Mouse (Mus musculus) limb, embryonic 13.5 days (tissue): ENCODE measurements at regions not wholly inside any gene's neighbourhood (a gene's known extent, or its start where the extent isn't known, plus 50 kb on each side); places are given as distances from the start of the nearest gene placed in this dataset.

ENCODE experiments used
- ATAC-seq: fragments of 200-750 bp; cut with Nextera tagmentation; 2 replicates; pipeline ENCODE4 v1.8.0; 2017; ENCODE audit warnings: low read depth, moderate number of reproducible peaks, moderate TSS enrichment; ENCODE audit not compliant: low FRiP score
- H3K27ac ChIP-seq: fragments of 300-500 bp; sonication (generic); 2 replicates; pipeline ENCODE4 v1.5.1; 2015; ENCODE audit warnings: inconsistent platforms, mild to moderate bottlenecking, moderate library complexity
- H3K27me3 ChIP-seq: fragments of 300-500 bp; sonication (generic); 2 replicates; pipeline ENCODE4 v1.6.1; 2015; ENCODE audit warnings: mild to moderate bottlenecking, inconsistent platforms
- H3K36me3 ChIP-seq: fragments of 300-500 bp; sonication (generic); 2 replicates; pipeline ENCODE4 v1.6.1; 2015; ENCODE audit warnings: inconsistent platforms, mild to moderate bottlenecking, moderate library complexity
- H3K4me1 ChIP-seq: fragments of 300-500 bp; sonication (generic); 2 replicates; pipeline ENCODE4 v1.6.1; 2015; ENCODE audit warnings: inconsistent platforms
- H3K4me2 ChIP-seq: fragments of 300-500 bp; sonication (generic); replicated peaks from 2 replicates; pipeline ENCODE4 v1.6.1; 2015; ENCODE audit warnings: inconsistent platforms, mild to moderate bottlenecking, moderate library complexity
- H3K4me3 ChIP-seq: fragments of 300-500 bp; sonication (generic); 2 replicates; pipeline ENCODE4 v1.5.1; 2015; ENCODE audit warnings: moderate library complexity, mild to moderate bottlenecking, inconsistent platforms
- H3K9ac ChIP-seq: fragments of 300-500 bp; sonication (generic); 2 replicates; pipeline ENCODE4 v1.6.1; 2015; ENCODE audit warnings: mild to moderate bottlenecking, inconsistent platforms
- H3K9me3 ChIP-seq: fragments of 300-500 bp; sonication (generic); 2 replicates; pipeline ENCODE4 v1.6.1; 2016; ENCODE audit warnings: inconsistent platforms
- WGBS: fragments of 180-500 bp; shearing (Covaris S2); methylation state at CpG from one replicate; pipeline ENCODE4 v1.1.7; 2015; 5-methylcytosine and 5-hydroxymethylcytosine counted together

DNA sequence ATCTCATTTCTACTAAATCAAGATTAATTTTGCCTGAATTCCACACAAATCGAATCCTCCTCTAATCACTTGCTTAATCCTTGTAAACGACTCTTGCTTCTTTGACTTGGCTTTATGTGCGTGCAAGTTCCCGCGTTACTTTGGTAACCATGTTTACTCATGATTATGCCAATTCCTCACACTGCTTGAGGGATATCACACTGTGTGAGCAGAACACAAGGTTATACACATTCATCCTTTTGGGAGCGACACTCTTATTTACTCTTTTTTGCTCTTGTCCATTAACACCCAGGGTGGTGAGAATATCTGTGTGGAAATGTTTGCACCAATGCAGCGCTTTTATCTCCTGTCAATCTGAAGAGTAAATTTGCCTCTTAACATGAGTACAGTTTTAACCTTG is 310.0 kb downstream of the Ipmk start:
- WGBS = 90% methylated on average over 7 of the region's 7 CpGs
- no peaks in the 10 kb centered on the region for H3K27me3 ChIP-seq
- no peak overlapping the region for H3K4me3 ChIP-seq
- no peaks in the 10 kb centered on the region for H3K36me3 ChIP-seq
- ATAC-seq = no peak
- H3K4me2 ChIP-seq = no peak overlapping the region
- no peaks in the 10 kb centered on the region for H3K9me3 ChIP-seq
- H3K9ac ChIP-seq = no peak overlapping the region
- no peaks in the 10 kb centered on the region for H3K4me1 ChIP-seq
- no peak overlapping the region for H3K27ac ChIP-seq

DNA sequence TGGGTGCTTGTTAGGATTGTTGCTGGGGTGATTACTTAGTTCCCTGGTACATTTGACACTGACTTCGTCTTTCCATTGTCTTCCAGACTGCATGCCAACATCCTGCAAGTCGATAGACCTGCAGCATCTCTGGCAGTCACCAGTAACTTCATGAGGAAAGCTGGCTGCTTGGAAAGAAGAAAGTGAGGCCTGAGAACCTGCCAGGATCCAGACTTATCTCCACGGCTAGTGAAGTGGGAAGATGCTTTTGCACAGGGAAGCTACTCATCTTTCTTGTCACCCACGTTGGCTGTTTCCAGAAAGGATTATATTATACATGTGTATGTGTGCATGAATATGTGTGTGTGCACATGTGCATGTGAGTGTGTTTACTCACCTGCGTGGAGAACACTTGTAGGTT is 316.0 kb downstream of the Ipmk start:
- H3K4me3 ChIP-seq = no peak overlapping the region

DNA sequence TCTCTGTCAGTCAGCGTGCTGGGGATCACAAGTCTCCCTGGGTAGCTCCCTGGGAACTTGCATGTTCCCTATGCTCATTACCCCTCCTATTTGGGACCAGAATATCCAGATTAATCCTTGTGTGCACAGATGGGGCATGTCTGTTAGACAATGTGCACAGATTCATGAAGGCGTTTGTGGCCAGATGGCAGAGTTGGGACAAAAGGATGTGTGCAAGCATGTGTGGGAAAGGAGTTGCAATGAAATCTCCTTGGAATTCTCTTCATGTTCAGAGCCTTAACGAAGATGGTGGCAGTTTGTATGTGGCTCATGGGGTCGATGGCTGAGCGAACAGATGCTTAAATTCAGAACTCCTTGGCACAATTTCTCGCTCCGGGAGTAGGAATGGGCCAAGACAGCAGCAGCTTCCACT is 319.6 kb downstream of the Ipmk start:
- no peak for ATAC-seq
- Histone ChIP-seq H3K36me3 (no peaks in the 10 kb centered on the region), H3K4me1 (no peaks in the 10 kb centered on the region), H3K9me3 (0 out of 2 replicates have a peak, but pooled peaks cover 3% of the 10 kb centered on the region), H3K27ac (no peak overlapping the region), H3K9ac (no peak overlapping the region), H3K4me3 (no peak overlapping the region), H3K4me2 (no peak overlapping the region), H3K27me3 (no peaks in the 10 kb centered on the region)
- 89% methylated on average over 7 of the region's 7 CpGs for WGBS

More for the DNA sequence above, 316.0 kb downstream of the Ipmk start:
- Histone ChIP-seq H3K27ac (no peak overlapping the region), H3K36me3 (no peaks in the 10 kb centered on the region), H3K27me3 (no peaks in the 10 kb centered on the region), H3K9ac (no peak overlapping the region), H3K9me3 (no peaks in the 10 kb centered on the region), H3K4me2 (no peak overlapping the region), H3K4me1 (no peaks in the 10 kb centered on the region)
- no peak for ATAC-seq
- WGBS = 73% methylated on average over 5 of the region's 5 CpGs

DNA sequence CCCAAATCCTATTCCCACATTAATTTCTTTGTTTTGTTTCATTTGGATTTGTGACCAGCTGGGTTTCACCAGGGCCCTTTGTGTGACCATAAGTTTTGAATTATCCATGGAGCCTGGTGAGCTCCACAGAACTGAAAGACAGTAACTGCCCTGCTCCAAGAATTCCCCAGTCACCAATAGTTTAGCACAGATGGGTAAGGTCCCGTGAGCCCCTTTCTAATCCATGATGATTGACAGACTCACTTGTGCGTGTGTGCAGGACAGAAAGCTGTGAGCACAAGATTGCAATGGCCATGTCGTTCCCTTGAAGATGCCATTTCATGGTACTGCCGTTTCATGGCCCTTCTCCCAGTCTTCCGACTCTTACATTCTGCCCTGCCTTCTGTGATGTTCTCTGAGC is 331.7 kb downstream of the Ipmk start:
- Histone ChIP-seq H3K4me1 (no peaks in the 10 kb centered on the region), H3K9ac (no peak overlapping the region), H3K27me3 (no peaks in the 10 kb centered on the region), H3K36me3 (no peaks in the 10 kb centered on the region), H3K4me3 (no peak overlapping the region), H3K9me3 (no peaks in the 10 kb centered on the region), H3K4me2 (no peak overlapping the region), H3K27ac (no peak overlapping the region)
- WGBS = 84% methylated on average over 5 of the region's 5 CpGs
- ATAC-seq = no peak

DNA sequence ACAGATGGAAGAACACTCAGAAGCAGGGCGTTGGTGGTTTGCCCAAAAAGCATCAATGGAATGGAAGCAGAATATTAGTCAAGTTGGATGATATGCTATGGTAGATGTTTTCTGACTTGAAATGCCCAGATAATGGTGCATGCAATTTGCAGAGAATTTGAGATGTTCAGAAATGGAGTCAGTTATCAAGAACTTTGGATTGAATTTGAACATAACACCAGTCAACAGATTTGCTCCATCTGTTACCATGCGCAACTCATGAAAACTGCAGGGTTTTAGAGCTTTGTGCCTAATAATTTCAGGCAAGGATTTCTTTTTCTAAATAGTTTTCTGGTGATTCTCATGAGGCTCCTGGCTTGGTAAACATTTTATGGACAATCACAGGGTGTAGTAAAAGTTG is 365.9 kb downstream of the Ipmk start:
- Histone ChIP-seq H3K4me2 (no peak overlapping the region), H3K4me1 (no peaks in the 10 kb centered on the region), H3K9ac (no peak overlapping the region), H3K36me3 (no peaks in the 10 kb centered on the region), H3K4me3 (no peak overlapping the region), H3K9me3 (no peaks in the 10 kb centered on the region), H3K27ac (no peak overlapping the region), H3K27me3 (no peaks in the 10 kb centered on the region)
- WGBS = 87% methylated on average over 2 of the region's 2 CpGs
- no peak for ATAC-seq

DNA sequence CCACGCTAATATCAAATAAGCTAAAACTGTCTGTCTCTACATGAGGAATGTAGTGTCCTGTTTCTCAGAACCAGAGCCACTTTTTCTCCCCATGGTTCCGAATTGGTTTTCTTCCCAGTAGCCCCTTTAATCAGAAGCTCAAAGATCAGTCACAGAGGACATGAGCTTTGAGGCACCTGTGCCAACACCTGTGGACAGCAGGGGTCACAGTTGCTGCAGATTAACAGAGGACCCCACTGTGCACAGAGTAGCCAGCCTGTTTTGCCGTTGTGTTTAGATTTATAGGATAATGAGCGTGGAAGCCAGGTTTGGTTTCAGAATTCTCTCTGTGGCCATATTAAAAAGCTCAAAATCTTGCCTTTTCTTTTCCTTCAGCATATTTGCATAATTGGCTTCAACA is 380.2 kb downstream of the Ipmk start:
- Histone ChIP-seq H3K9ac (no peak overlapping the region), H3K36me3 (no peaks in the 10 kb centered on the region), H3K4me3 (no peak overlapping the region), H3K4me1 (no peaks in the 10 kb centered on the region), H3K4me2 (no peak overlapping the region), H3K27me3 (no peaks in the 10 kb centered on the region), H3K27ac (no peak overlapping the region), H3K9me3 (no peaks in the 10 kb centered on the region)
- ATAC-seq = no peak
- 39% methylated on average over 4 of the region's 4 CpGs for WGBS

DNA sequence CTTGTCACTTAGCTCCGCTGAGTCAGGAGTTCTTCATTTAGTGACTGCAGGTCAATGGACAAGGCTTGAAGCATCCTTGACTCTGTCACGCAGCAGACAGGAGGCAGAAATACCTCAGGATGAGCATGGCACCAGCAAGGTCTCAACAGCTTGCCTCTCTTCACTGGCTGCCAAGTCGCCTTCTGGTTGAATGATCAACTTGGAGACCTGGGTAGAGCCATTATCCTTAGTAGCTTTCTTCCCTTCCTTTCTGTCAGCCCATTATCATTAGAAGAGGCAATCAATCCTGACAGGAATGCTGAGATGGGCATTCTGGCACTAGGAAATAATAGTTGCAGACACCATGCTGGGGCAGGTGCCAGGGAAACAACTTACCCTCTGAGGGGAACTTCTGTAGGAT is 386.3 kb downstream of the Ipmk start:
- Histone ChIP-seq H3K27me3 (no peaks in the 10 kb centered on the region), H3K4me3 (no peak overlapping the region), H3K9ac (no peak overlapping the region), H3K4me2 (no peak overlapping the region), H3K9me3 (no peaks in the 10 kb centered on the region), H3K36me3 (no peaks in the 10 kb centered on the region), H3K27ac (no peak overlapping the region), H3K4me1 (no peaks in the 10 kb centered on the region)
- 75% methylated on average over 3 of the region's 3 CpGs for WGBS
- ATAC-seq = no peak

DNA sequence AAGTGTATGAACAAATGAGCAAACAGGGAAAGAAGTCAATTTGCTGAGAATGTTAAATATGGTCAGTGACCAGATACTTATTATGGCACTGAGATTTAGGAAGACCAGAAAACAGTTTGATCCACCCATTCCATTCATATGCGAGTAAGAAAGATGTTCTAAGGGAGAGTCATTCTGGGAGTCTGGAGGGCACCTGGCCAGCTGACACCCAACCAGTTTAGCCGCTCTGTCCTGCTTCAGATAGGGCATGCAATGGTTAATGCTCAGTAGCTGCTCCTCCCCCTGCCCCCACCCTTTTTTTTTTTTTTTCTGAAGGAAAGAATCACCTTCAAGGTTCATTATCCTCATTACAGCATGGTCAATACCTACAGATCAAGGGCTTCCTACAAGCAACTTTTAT is 386.9 kb downstream of the Ipmk start:
- no peak overlapping the region for H3K27ac ChIP-seq
- 78% methylated on average over 2 of the region's 2 CpGs for WGBS

DNA sequence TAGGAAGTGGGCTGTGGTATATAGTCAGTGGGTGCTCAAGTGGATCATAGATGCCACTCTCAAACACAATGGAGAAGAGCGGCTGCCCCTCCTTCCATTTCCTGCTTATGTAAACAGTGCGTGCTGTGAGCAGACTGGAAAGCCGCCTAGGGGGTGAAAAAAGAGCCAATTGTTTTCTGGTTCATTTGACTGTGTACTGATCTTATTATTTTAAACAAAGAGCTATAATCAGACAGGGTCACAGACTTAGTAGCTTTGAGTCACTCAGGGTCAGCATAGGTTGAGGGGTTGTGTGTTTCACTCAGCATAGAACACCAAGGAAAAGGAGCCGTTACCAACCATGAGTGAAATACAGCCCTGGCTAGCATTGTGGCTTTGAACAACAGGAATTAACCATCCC is 390.7 kb downstream of the Ipmk start:
- ATAC-seq = no peak
- no peak overlapping the region for H3K9ac ChIP-seq
- no peaks in the 10 kb centered on the region for H3K36me3 ChIP-seq
- H3K4me3 ChIP-seq = no peak overlapping the region
- no peaks in the 10 kb centered on the region for H3K4me1 ChIP-seq
- no peak overlapping the region for H3K27ac ChIP-seq
- H3K4me2 ChIP-seq = no peak overlapping the region
- 71% methylated on average over 4 of the region's 4 CpGs for WGBS
- no peaks in the 10 kb centered on the region for H3K27me3 ChIP-seq
- peaks cover 5% of the 10 kb centered on the region; the same call in 1 of the 2 replicates for H3K9me3 ChIP-seq

More for the DNA sequence above, 386.9 kb downstream of the Ipmk start:
- Histone ChIP-seq H3K4me3 (no peak overlapping the region), H3K4me2 (no peak overlapping the region), H3K9me3 (no peaks in the 10 kb centered on the region), H3K27me3 (no peaks in the 10 kb centered on the region), H3K4me1 (no peaks in the 10 kb centered on the region), H3K36me3 (no peaks in the 10 kb centered on the region), H3K9ac (no peak overlapping the region)
- ATAC-seq = no peak

DNA sequence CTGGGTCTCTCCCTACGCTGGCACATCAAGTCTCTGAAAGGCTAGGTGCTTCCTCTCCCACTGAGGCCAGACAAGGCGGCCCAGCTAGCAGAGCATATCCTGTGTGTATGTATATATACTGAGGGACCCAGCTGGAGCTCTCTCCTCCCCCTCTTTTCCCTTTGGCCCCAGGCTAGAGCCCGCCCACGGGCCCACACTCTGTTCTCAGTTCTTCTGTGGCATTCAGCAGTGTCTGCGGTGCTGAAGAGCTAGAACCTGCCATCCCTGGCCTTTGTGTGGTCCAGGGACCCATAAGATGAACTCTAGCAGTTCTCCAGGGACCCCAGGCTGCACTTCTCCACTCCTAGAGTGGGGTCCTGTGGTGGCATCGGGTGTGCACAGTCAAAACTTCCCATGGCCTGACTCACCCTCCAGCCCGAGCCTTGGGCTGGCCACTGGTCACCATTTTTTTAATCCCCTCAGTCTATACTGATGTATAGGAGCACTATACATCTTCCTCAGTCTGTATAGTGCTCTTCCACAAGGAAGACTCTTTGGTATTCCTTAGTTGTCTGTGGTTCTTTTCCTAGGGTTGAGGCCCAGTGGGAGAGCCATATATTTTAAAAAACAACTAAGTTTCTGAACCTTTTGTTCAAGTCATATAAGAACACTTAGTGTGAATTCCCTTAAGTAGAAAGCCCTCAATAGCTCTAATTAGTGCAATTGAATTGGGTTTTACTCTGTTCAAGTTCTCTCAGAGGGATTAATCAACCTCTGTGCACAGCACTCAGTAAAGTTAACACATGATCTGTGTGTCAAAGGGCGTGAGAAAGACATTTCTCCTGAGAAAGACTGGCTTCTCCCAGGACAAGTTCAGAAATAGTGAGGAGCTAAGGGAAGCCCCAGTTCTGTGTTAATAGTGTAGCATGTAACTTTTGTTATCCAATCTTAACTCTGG is 401.3 kb downstream of the Ipmk start:
- H3K27ac ChIP-seq = no peak overlapping the region
- H3K9ac ChIP-seq = no peak overlapping the region
- H3K4me2 ChIP-seq = no peak overlapping the region
- no peaks in the 10 kb centered on the region for H3K36me3 ChIP-seq
- no peaks in the 10 kb centered on the region for H3K4me1 ChIP-seq
- no peaks in the 10 kb centered on the region for H3K9me3 ChIP-seq
- ATAC-seq = no peak; the same call in 1 of the 2 replicates
- H3K27me3 ChIP-seq = no peaks in the 10 kb centered on the region
- 73% methylated on average over 8 of the region's 8 CpGs for WGBS
- no peak overlapping the region for H3K4me3 ChIP-seq

DNA sequence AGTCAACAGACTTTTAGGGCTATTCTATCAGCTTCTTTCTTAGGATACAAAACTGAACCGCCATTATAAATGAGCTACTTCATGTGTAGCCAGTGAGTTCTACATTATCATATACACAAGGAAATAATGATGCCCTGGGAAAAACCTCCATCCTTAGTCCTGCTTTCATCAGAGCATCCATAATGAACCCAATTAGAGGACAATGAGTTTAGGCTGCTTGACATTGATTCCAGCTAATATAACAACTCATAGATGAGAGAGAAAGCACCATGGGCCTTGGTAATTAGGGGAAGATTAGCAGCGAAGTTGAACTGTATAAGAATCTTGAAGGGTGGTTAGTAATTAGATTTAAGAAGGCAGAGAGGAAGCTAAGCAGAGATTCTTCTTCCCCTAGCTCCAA is 405.7 kb downstream of the Ipmk start:
- WGBS = 80% methylated on average over 2 of the region's 2 CpGs
- H3K4me1 ChIP-seq = 0 out of 2 replicates have a peak, but pooled peaks cover 8% of the 10 kb centered on the region
- H3K9me3 ChIP-seq = no peaks in the 10 kb centered on the region
- no peak overlapping the region for H3K9ac ChIP-seq
- H3K27ac ChIP-seq = no peak overlapping the region
- H3K27me3 ChIP-seq = no peaks in the 10 kb centered on the region
- ATAC-seq = no peak
- H3K4me3 ChIP-seq = no peak overlapping the region
- no peak overlapping the region for H3K4me2 ChIP-seq
- H3K36me3 ChIP-seq = no peaks in the 10 kb centered on the region

DNA sequence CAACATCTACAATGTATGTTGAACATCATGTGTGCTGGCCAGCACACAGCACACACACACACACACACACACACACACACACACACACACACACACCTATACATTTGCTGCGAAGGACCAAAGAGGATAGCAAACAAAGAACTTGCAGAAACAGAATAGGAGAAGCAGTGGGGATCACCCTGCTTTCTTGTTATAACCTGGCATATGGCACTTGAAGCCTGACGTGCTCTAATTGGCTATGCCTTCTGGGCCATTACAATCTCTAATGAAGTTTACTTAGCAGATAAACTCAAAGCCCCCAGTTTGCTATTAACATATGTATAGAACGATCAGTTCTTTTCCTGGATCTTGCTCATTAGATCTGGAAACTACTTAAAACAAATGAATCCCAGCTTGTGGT is 407.2 kb downstream of the Ipmk start:
- 0 out of 2 replicates have a peak, but pooled peaks cover 8% of the 10 kb centered on the region for H3K4me1 ChIP-seq
- no peaks in the 10 kb centered on the region for H3K9me3 ChIP-seq
- no peaks in the 10 kb centered on the region for H3K27me3 ChIP-seq
- no peak overlapping the region for H3K4me3 ChIP-seq
- ATAC-seq = no peak
- no peaks in the 10 kb centered on the region for H3K36me3 ChIP-seq
- no peak overlapping the region for H3K4me2 ChIP-seq
- H3K9ac ChIP-seq = no peak overlapping the region
- no peak overlapping the region for H3K27ac ChIP-seq
- WGBS = 54% methylated on average over 3 of the region's 3 CpGs

DNA sequence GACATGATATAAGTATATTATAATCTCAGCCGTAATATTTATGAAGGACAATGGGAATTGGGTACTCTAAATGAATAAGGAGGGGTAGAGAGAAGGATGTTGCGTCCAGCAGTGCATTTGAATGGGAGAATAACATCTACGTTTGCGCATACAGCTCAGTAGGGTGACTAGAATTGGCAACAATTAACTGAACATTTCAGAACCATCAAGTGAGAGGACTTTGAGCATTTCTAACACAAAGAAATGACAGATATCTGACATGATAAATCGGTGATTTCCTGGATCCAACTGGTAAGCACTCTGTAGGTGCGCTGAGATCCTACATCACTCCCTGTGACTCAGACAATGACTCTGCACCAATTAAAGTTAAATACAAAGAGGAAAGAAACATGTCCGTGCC is 431.3 kb downstream of the Ipmk start:
- H3K9ac ChIP-seq = no peak overlapping the region
- H3K4me2 ChIP-seq = no peak overlapping the region
- H3K27ac ChIP-seq = no peak overlapping the region
- H3K4me1 ChIP-seq = no peaks in the 10 kb centered on the region
- H3K9me3 ChIP-seq = no peaks in the 10 kb centered on the region
- WGBS = 90% methylated on average over 7 of the region's 7 CpGs
- ATAC-seq = no peak
- no peak overlapping the region for H3K4me3 ChIP-seq
- H3K36me3 ChIP-seq = no peaks in the 10 kb centered on the region
- no peaks in the 10 kb centered on the region for H3K27me3 ChIP-seq
